Mouse (Mus musculus) right cerebral cortex, adult 18-20 months (tissue): ENCODE measurements at regions not wholly inside any gene's neighbourhood (a gene's known extent, or its start where the extent isn't known, plus 50 kb on each side); places are given as distances from the start of the nearest gene placed in this dataset.

Experiments
- DNase-seq: peaks from one replicate; pipeline ENCODE4 v3.0.0; 2022; ENCODE audit warnings: mixed read lengths

- DNase-seq, result no peak
These were observed 287.7 kb upstream of the Zfp507 start for GRCm38 (mm10) chr7:36090291-36091123.

- no peak for DNase-seq
These were observed 284.8 kb upstream of the Zfp507 start for GRCm38 (mm10) chr7:36087598-36087997.

GRCm38 (mm10) chr7:36078666-36079065, 275.9 kb upstream of the Zfp507 start:
- DNase-seq, result no peak

GRCm38 (mm10) chr7:36078089-36078654, 275.4 kb upstream of the Zfp507 start:
- DNase-seq, result no peak

GRCm38 (mm10) chr7:36077271-36077670, 274.5 kb upstream of the Zfp507 start:
- DNase-seq, result no peak

DNA sequence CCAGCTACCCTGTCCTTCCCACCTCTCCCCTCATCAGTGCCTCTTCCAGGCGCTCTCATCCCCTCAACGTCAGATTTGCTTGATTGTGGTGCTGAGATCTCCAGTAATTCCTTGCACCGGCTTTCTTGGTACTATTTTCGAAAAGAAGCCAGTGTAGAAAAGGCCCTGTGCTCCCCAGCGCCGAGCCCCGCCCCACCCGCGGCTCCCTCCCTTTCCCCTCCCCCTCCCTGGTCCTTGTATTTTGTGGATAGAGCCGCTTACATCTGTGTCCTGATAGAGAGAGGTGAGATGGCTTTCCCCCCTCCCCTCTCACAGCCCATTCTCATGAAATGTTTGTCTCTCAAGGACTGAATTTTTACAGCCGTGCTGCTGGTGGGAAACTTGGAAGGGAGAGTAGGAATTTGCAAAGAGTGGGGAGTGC, 273.2 kb upstream of the Zfp507 start:
- DNase-seq, result no peak

GRCm38 (mm10) chr7:36071774-36072173, 269.0 kb upstream of the Zfp507 start:
- DNase-seq, result no peak

DNA sequence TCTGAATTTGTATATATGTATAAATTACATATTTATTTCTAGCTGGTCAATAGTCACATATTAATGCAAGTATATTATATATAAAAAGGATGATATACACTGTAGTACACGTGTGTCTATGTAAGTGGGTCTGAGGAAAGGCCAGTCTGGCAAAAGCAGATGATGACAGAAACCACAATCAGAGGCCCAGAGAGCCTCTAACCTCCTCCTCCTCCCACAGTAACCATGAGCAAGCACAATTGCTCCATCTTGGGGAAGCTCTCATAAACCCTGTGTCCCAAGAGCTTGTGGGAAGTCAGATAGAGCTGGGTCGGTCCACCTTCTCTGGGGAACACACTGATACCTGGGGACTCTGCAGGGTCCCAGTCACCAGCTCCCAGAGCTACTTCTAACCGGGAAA, 263.9 kb upstream of the Zfp507 start:
- no peak for DNase-seq

GRCm38 (mm10) chr7:36061679-36062078, 258.9 kb upstream of the Zfp507 start:
- DNase-seq, result no peak

- peak; percentile 77 for DNase-seq
These were observed 257.6 kb upstream of the Zfp507 start for GRCm38 (mm10) chr7:36060426-36060825.

GRCm38 (mm10) chr7:36046053-36046452, 243.2 kb upstream of the Zfp507 start:
- no peak for DNase-seq

- DNase-seq, result no peak
These were observed 229.1 kb upstream of the Zfp507 start for GRCm38 (mm10) chr7:36031881-36032280.

DNA sequence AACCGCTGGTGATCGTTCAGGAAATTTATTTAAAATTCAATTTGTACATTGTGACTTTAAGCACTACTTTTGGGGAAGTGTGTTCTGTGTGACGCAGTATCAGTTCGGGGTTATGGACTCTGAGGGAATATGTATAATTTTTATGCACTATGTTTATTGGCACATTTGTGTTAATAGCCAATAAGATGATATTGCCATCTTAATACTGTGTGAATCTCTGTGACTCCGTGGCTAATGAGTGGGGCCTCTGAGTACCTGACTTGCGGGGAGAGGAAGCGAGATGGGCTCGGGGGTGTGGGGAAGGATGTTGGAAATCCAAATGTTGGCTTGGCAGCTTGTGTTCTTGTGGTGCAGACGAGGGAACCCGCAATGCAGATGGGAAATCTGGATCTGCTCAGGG, 220.2 kb upstream of the Zfp507 start:
- no peak for DNase-seq

DNA sequence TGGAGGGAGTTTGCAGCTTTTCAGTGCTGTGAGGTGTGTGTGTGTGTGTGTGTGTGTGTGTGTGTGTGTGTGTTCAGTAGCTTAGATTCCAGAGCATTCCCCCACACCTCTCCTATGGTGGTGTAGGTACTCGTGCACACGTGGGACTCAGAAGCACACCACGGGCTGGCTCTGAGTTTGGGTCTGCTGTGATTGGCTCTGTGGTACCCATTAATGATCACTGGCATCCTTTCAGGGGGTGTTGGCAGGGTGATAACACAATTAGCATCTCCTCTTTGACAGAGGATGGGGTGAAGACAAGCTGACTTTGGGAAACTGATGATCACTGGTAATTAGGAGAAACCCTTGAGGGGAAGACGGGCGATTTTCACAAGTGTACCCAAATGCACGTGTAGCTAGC, 219.7 kb upstream of the Zfp507 start:
- DNase-seq, result no peak

GRCm38 (mm10) chr7:36016926-36017753, 214.3 kb upstream of the Zfp507 start:
- DNase-seq, result no peak

DNA sequence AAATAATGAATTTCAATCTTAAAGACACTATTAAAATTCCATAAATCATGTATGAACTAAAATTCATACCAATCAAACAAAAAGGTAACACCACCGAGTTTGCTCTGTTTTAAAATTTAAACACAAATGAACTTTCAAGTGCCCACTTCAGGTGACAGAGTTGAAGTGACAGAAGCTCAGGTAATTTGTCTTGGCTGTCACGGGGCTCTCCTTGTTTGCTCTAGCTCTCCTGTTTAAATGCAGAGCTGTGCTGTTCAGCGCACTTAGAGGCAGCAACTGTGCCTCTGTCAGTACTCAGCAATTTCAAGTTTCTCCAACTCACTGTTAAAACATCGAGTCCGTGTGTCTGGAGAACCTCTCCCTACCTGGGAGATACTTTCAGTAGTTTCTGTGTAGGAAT, 193.8 kb upstream of the Zfp507 start:
- no peak for DNase-seq

- DNase-seq, result no peak
These were observed 189.7 kb upstream of the Zfp507 start for GRCm38 (mm10) chr7:35992511-35992910.

DNA sequence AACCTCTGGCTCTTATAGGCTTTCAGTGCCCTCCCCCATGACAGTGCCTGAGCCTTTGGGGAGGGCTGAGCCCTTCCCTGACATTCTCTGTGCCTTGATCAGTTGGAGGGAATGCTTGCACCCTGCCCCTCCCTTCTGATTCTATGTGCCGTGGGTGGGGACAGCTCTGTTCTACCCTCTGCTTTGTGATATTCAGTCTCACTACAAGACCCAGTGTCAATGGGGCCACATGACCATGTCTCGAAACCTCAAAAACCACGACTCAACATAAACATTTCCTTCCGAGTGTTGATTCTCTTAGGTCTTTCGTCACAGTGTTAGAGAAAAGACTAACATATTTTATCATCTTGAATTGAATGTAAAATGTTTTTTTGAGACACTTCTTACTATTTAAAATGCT, 188.3 kb upstream of the Zfp507 start:
- no peak for DNase-seq

GRCm38 (mm10) chr7:35989456-35989855, 186.7 kb upstream of the Zfp507 start:
- no peak for DNase-seq

DNA sequence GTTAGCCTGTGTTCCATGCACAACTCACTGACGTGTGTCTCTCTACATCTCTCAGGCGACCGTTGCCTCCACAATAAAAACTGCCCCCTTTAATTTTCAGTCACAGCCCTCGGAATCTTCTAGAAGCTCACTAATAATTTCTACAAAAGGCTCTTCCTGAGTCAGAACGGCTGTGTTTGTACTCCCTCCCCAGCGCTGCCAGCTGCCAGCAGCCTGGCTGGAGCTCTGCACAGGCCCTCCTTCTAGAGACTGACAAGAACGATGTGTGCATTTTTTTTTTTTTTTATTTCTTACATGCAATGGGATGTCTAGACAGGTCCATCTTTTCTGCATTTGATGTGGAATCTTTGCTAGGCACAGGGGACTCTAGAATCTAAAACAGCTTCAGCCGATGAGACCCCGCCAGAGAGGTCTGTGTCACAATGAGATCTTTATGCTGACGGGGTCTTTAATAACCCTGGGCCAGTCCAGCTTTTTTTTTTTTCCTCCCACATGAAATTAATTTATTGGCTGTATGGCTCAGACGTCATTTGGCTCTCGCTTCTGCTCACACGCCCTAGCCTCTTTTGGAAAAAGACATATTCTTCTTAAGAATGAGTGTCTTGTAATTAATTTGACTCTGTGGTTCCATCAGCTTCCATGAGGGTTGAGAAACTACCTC, 185.8 kb upstream of the Zfp507 start:
- no peak for DNase-seq

DNA sequence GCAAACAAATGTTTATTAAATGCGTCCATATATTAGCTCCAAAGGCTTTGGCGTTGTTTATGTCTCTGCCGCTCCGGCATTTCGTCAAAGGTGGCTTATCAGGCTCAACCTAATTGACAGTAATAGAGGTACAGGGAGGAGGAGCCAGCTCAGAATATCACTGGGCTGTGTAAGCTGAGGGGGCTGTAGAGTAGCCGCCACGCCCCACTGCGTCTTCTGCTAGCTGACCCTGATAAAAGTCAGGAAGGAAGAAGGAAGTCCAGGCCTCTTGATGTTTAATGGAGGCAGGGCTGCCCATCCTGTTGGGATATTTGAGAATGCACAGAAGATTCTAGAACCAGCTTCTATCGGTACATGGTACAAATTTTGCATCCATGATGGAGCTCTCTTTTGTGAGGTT, 175.2 kb upstream of the Zfp507 start:
- no peak for DNase-seq

DNA sequence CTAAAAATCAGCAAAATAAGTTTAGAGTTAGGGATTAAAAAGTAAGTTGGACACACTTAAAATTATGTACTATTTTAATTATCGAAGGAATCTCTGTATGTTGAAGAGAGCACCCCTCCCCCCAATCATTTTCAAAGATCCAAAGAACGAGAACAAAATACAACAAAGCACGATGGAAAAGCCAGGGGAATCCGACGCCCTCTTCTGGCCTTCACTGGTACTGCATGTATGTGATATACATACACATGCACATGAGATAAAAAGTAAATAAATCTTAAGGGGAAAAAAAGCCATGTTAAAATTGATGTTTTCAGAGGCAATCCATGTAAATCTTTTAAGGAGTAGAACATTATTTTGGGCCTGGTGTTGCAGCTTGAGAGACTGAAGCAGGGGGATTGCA, 155.9 kb upstream of the Zfp507 start:
- DNase-seq, result no peak

GRCm38 (mm10) chr7:35958052-35958451, 155.2 kb upstream of the Zfp507 start:
- no peak for DNase-seq
